Mouse (Mus musculus): ENCODE results near the gene Zbtb16. TPM values are rescaled to one million over a fixed set of nuclear protein-coding genes. Genes with fewer than 3 reads are reported as not detected.
A peak's percentile ranks its signal among the peaks of the same experiment; 100 is the strongest.

Gene Zbtb16
- polyA plus RNA-seq, 1 experiment from 2014 or later, result 7.4 TPM

GRCm38 (mm10) chr9:48728083-48728730 lies 107.8 kb downstream of the Zbtb16 start:
- Histone ChIP-seq H3K9ac (no peak overlapping the region), H3K4me3 (no peak overlapping the region), H3K9me3 (no peaks in the 10 kb centered on the region), H3K4me2 (no peak overlapping the region), H3K4me1 (replicated peaks) (peaks cover 62% of the 10 kb centered on the region), H3K27ac (replicated peaks) (no peak overlapping the region), H3K27me3 (peaks cover 19% of the 10 kb centered on the region), H3K36me3 (no peaks in the 10 kb centered on the region)
- no peak for ATAC-seq (ENCODE audit: low read depth)
- 15% methylated on average over 10 of the region's 10 CpGs for WGBS

- WGBS, result 86% methylated on average over 8 of the region's 8 CpGs
- Histone ChIP-seq H3K4me1 (replicated peaks) (peaks cover 52% of the 10 kb centered on the region), H3K36me3 (no peaks in the 10 kb centered on the region), H3K9ac (no peak overlapping the region), H3K27me3 (peaks cover 17% of the 10 kb centered on the region), H3K27ac (replicated peaks) (no peak overlapping the region), H3K4me3 (no peak overlapping the region), H3K4me2 (no peak overlapping the region), H3K9me3 (no peaks in the 10 kb centered on the region)
- ATAC-seq (ENCODE audit: low read depth), result no peak
Measured at GRCm38 (mm10) chr9:48726341-48726740, 109.7 kb downstream of the Zbtb16 start.

- H3K4me1 ChIP-seq (replicated peaks), result peaks cover 51% of the 10 kb centered on the region
- H3K9me3 ChIP-seq, result no peaks in the 10 kb centered on the region
- no peak for ATAC-seq (ENCODE audit: low read depth)
- H3K27me3 ChIP-seq, result peaks cover 17% of the 10 kb centered on the region
- WGBS, result 67% methylated on average over 4 of the region's 4 CpGs
- H3K9ac ChIP-seq, result no peak overlapping the region
- no peak overlapping the region for H3K4me2 ChIP-seq
- H3K4me3 ChIP-seq, result no peak overlapping the region
- H3K27ac ChIP-seq (replicated peaks), result no peak overlapping the region
- H3K36me3 ChIP-seq, result no peaks in the 10 kb centered on the region
Measured at GRCm38 (mm10) chr9:48725918-48726317, 110.1 kb downstream of the Zbtb16 start.

- Histone ChIP-seq H3K36me3 (no peaks in the 10 kb centered on the region), H3K9ac (no peak overlapping the region), H3K4me3 (no peak overlapping the region), H3K4me1 (replicated peaks) (peaks cover 51% of the 10 kb centered on the region), H3K27ac (replicated peaks) (no peak overlapping the region), H3K9me3 (no peaks in the 10 kb centered on the region), H3K27me3 (peaks cover 17% of the 10 kb centered on the region), H3K4me2 (no peak overlapping the region)
- no peak for ATAC-seq (ENCODE audit: low read depth)
- WGBS, result 96% methylated on average over 6 of the region's 6 CpGs
Measured at GRCm38 (mm10) chr9:48725161-48725560, 110.9 kb downstream of the Zbtb16 start.

GRCm38 (mm10) chr9:48724733-48725132 lies 111.3 kb downstream of the Zbtb16 start:
- H3K4me3 ChIP-seq, result no peak overlapping the region
- H3K27ac ChIP-seq (replicated peaks), result no peak overlapping the region
- H3K9ac ChIP-seq, result no peak overlapping the region
- H3K4me2 ChIP-seq, result no peak overlapping the region
- no peaks in the 10 kb centered on the region for H3K9me3 ChIP-seq
- no peaks in the 10 kb centered on the region for H3K36me3 ChIP-seq
- peaks cover 51% of the 10 kb centered on the region for H3K4me1 ChIP-seq (replicated peaks)
- H3K27me3 ChIP-seq, result peaks cover 17% of the 10 kb centered on the region
- no peak for ATAC-seq (ENCODE audit: low read depth)
- 63% methylated on average over 3 of the region's 3 CpGs for WGBS

- Histone ChIP-seq H3K4me2 (no peak overlapping the region), H3K9ac (no peak overlapping the region), H3K4me1 (replicated peaks) (peaks cover 45% of the 10 kb centered on the region), H3K27me3 (peaks cover 14% of the 10 kb centered on the region; the same call in 1 of the 2 replicates), H3K4me3 (no peak overlapping the region), H3K36me3 (no peaks in the 10 kb centered on the region), H3K27ac (replicated peaks) (0 out of 2 replicates have a peak overlapping the region, but pooled peaks have one; percentile 42), H3K9me3 (no peaks in the 10 kb centered on the region)
- ATAC-seq (ENCODE audit: low read depth), result no peak
- 63% methylated on average over 10 of the region's 10 CpGs for WGBS
Measured at GRCm38 (mm10) chr9:48723511-48724304, 112.3 kb downstream of the Zbtb16 start.

GRCm38 (mm10) chr9:48723025-48723424 lies 113.0 kb downstream of the Zbtb16 start:
- no peaks in the 10 kb centered on the region for H3K36me3 ChIP-seq
- H3K4me3 ChIP-seq, result no peak overlapping the region
- peaks cover 39% of the 10 kb centered on the region for H3K4me1 ChIP-seq (replicated peaks)
- no peaks in the 10 kb centered on the region for H3K9me3 ChIP-seq
- ATAC-seq (ENCODE audit: low read depth), result no peak
- peaks cover 12% of the 10 kb centered on the region; the same call in 1 of the 2 replicates for H3K27me3 ChIP-seq
- no peak overlapping the region for H3K4me2 ChIP-seq
- 58% methylated on average over 3 of the region's 3 CpGs for WGBS
- H3K27ac ChIP-seq (replicated peaks), result no peak overlapping the region
- no peak overlapping the region for H3K9ac ChIP-seq

GRCm38 (mm10) chr9:48722261-48722920 lies 113.6 kb downstream of the Zbtb16 start:
- no peak overlapping the region for H3K9ac ChIP-seq
- H3K4me1 ChIP-seq (replicated peaks), result peaks cover 36% of the 10 kb centered on the region
- H3K9me3 ChIP-seq, result no peaks in the 10 kb centered on the region
- H3K36me3 ChIP-seq, result no peaks in the 10 kb centered on the region
- no peak overlapping the region for H3K4me3 ChIP-seq
- H3K27ac ChIP-seq (replicated peaks), result no peak overlapping the region
- ATAC-seq (ENCODE audit: low read depth), result no peak
- no peak overlapping the region for H3K4me2 ChIP-seq
- WGBS, result 89% methylated on average over 3 of the region's 3 CpGs
- H3K27me3 ChIP-seq, result 0 out of 2 replicates have a peak, but pooled peaks cover 8% of the 10 kb centered on the region

GRCm38 (mm10) chr9:48721655-48722054 lies 114.4 kb downstream of the Zbtb16 start:
- Histone ChIP-seq H3K4me2 (no peak overlapping the region), H3K27me3 (0 out of 2 replicates have a peak, but pooled peaks cover 8% of the 10 kb centered on the region), H3K27ac (replicated peaks) (no peak overlapping the region), H3K4me1 (replicated peaks) (peaks cover 36% of the 10 kb centered on the region), H3K9ac (no peak overlapping the region), H3K9me3 (no peaks in the 10 kb centered on the region), H3K4me3 (no peak overlapping the region), H3K36me3 (no peaks in the 10 kb centered on the region)
- ATAC-seq (ENCODE audit: low read depth), result no peak
- WGBS, result 93% methylated on average over 6 of the region's 6 CpGs

- H3K36me3 ChIP-seq, result no peaks in the 10 kb centered on the region
- 68% methylated on average over 3 of the region's 3 CpGs for WGBS
- H3K9ac ChIP-seq, result no peak overlapping the region
- H3K4me1 ChIP-seq (replicated peaks), result peaks cover 36% of the 10 kb centered on the region
- 0 out of 2 replicates have a peak, but pooled peaks cover 8% of the 10 kb centered on the region for H3K27me3 ChIP-seq
- H3K9me3 ChIP-seq, result no peaks in the 10 kb centered on the region
- no peak for ATAC-seq (ENCODE audit: low read depth)
- H3K27ac ChIP-seq (replicated peaks), result 0 out of 2 replicates have a peak overlapping the region, but pooled peaks have one; percentile 49
- H3K4me3 ChIP-seq, result no peak overlapping the region
- no peak overlapping the region for H3K4me2 ChIP-seq
Measured at GRCm38 (mm10) chr9:48721172-48721571, 114.8 kb downstream of the Zbtb16 start.

GRCm38 (mm10) chr9:48720251-48720963 lies 115.6 kb downstream of the Zbtb16 start:
- Histone ChIP-seq H3K27ac (replicated peaks) (peak overlapping the region; percentile 65), H3K4me3 (no peak overlapping the region), H3K9ac (0 out of 2 replicates have a peak overlapping the region, but pooled peaks have one; percentile 31), H3K9me3 (no peaks in the 10 kb centered on the region), H3K27me3 (0 out of 2 replicates have a peak, but pooled peaks cover 5% of the 10 kb centered on the region), H3K36me3 (no peaks in the 10 kb centered on the region), H3K4me1 (replicated peaks) (peaks cover 36% of the 10 kb centered on the region), H3K4me2 (no peak overlapping the region)
- peak; percentile 56 for ATAC-seq (ENCODE audit: low read depth)
- 56% methylated on average over 12 of the region's 12 CpGs for WGBS
